Mouse (Mus musculus) midbrain, embryonic 14.5 days (tissue): ENCODE data around the gene Synpr. TPM values are rescaled to one million over a fixed set of nuclear protein-coding genes. Genes with fewer than 3 reads are reported as not detected.

Experiments used
- ATAC-seq: fragments of 200-750 bp; cut with Nextera tagmentation; 2 replicates; pipeline ENCODE4 v1.8.0; 2017; ENCODE audit warnings: moderate number of reproducible peaks, moderate library complexity; ENCODE audit not compliant: low FRiP score, low TSS enrichment
- DNase-seq: peaks from one replicate; pipeline ENCODE4 v3.0.0-alpha.2; 2015
- H3K27ac ChIP-seq: fragments of 300-500 bp; sonication (generic); replicated peaks from 2 replicates; pipeline ENCODE4 v1.5.1; 2014; ENCODE audit warnings: mild to moderate bottlenecking, low read depth, low read length, moderate library complexity
- H3K27me3 ChIP-seq: fragments of 300-500 bp; sonication (generic); 2 replicates; pipeline ENCODE4 v1.6.1; 2014; ENCODE audit warnings: low read length, control low read depth, mixed read lengths; ENCODE audit not compliant: control insufficient read depth, insufficient read depth
- H3K36me3 ChIP-seq: fragments of 300-500 bp; sonication (generic); 2 replicates; pipeline ENCODE4 v1.6.1; 2014; ENCODE audit warnings: low read length, control low read depth; ENCODE audit not compliant: control insufficient read depth, insufficient read depth
- H3K4me1 ChIP-seq: fragments of 300-500 bp; sonication (generic); 2 replicates; pipeline ENCODE4 v1.6.1; 2014; ENCODE audit warnings: mild to moderate bottlenecking, antibody characterized with exemption, low read length, control low read depth; ENCODE audit not compliant: control insufficient read depth, insufficient read depth
- H3K4me2 ChIP-seq: fragments of 300-500 bp; sonication (generic); 2 replicates; pipeline ENCODE4 v1.6.1; 2014; ENCODE audit warnings: mild to moderate bottlenecking, low read length, moderate library complexity
- H3K4me3 ChIP-seq: fragments of 300-500 bp; sonication (generic); replicated peaks from 2 replicates; pipeline ENCODE4 v1.5.1; 2014; ENCODE audit warnings: low read depth, low read length
- H3K9ac ChIP-seq: fragments of 300-500 bp; sonication (generic); replicated peaks from 2 replicates; pipeline ENCODE4 v1.6.1; 2014; ENCODE audit warnings: mild to moderate bottlenecking, low read length, moderate library complexity
- H3K9me3 ChIP-seq: fragments of 300-500 bp; sonication (generic); 2 replicates; pipeline ENCODE4 v1.6.1; 2016; ENCODE audit warnings: low read length, control low read depth, mixed read lengths; ENCODE audit not compliant: control insufficient read depth
- WGBS: fragments of 180-500 bp; shearing (Covaris S2); extraction: QIAGEN DNeasy Blood & Tissue Kit; methylation state at CpG from one replicate; pipeline ENCODE4 v1.1.7; 2014; 5-methylcytosine and 5-hydroxymethylcytosine counted together
- polyA plus RNA-seq: library from polyadenylated mRNA; unstranded; fragments of >200 nt; fragmentation: Nextera tagmentation; extraction: Ambion mirVana; gene quantifications from 2 replicates; pipeline ENCODE4 v1.2.1, GENCODE M21; 2014

Gene Synpr
- polyA plus RNA-seq, 1 experiment from 2014 or later, result 35.2 TPM

DNA sequence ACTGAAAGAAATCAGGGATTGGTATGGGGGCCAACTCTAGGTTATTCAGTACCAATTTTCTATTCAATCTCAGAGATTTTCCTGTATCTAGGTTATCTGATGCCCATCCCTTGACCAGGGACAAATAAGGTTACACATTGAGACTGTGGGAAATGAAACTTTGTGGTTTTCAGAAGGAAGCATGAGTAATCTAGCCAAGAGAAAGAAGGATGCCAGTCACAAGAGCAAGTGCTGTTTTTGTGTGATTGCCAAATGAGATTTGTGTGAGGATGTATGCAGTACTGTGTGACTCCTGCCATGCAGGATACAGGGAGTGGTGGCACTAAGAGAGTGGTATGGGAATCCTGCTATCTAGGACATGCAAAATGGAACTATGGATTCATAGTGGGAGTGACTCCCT lies 76.6 kb downstream of the Synpr start:
- Histone ChIP-seq H3K36me3 (no peaks in the 10 kb centered on the region), H3K4me1 (no peaks in the 10 kb centered on the region), H3K4me2 (no peak overlapping the region), H3K9ac (no peak overlapping the region), H3K9me3 (no peaks in the 10 kb centered on the region), H3K27ac (no peak overlapping the region), H3K27me3 (no peaks in the 10 kb centered on the region), H3K4me3 (no peak overlapping the region)
- no peak for ATAC-seq
- DNase-seq, result no peak

DNA sequence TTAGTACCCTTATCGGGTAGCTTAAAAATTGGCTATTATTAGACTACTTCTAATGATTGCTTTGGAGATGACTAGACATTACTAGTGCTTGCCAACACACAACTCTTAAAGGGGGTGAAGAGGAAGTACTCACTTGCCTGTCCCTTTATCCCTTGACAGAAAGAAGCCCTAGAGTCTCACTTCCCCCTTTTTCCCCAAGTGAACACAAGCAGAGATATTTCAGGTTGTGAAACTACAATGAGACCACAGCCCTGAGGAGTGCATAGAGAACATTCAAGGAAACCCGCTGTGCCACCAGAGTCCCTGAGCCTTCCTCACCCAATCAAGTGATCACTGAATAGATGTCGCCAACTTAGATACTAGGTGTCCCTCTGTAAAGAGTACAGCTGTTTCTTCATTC lies 77.1 kb downstream of the Synpr start:
- Histone ChIP-seq H3K9me3 (no peaks in the 10 kb centered on the region), H3K4me3 (no peak overlapping the region), H3K9ac (no peak overlapping the region), H3K4me2 (no peak overlapping the region), H3K27ac (no peak overlapping the region), H3K27me3 (no peaks in the 10 kb centered on the region), H3K4me1 (no peaks in the 10 kb centered on the region), H3K36me3 (no peaks in the 10 kb centered on the region)
- ATAC-seq (no peak), DNase-seq (no peak)
- 95% methylated on average over 3 of the region's 3 CpGs for WGBS

DNA sequence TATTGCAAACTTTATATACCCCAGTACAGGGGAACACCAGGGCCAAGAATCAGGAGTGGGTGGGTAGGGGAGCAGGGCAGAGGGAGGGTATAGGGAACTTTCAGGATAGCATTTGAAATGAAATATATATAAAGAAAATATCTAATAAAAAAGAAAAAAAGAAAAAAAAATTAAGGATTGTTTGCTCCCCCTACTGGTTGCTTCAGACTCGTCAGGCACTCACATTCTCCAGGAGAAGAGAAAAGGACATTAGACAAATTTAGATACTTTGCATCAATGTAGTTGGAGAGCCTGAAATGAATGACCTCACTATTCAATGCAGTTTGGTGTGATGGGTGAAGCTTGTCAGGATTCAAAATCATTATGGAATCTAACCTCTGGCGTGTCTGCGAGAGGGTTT lies 83.7 kb downstream of the Synpr start:
- no peak for DNase-seq
- Histone ChIP-seq H3K4me2 (no peak overlapping the region), H3K27ac (no peak overlapping the region), H3K36me3 (no peaks in the 10 kb centered on the region), H3K4me1 (no peaks in the 10 kb centered on the region), H3K9ac (no peak overlapping the region), H3K27me3 (no peaks in the 10 kb centered on the region), H3K4me3 (no peak overlapping the region), H3K9me3 (no peaks in the 10 kb centered on the region)
- ATAC-seq, result no peak
- 78% methylated on average over 3 of the region's 3 CpGs for WGBS

DNA sequence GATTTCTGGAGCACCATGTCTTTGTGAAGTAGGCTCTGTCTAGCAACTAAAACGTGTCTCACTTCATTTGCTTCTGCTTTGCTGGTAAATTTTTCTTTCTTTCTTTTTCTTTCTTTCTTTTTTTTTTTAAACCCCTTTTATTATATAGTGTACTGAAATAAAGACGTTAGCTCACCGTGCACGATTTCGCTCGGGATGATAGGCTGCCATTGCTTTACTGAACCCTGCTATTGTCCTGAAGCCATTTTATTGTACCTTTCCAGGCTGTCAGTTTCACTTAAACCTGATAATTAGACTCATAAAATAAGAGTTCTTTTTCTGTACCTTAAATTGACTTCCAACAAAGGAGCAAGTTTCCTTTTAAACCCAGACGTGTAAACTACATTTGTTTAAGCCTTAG lies 104.5 kb downstream of the Synpr start:
- no peaks in the 10 kb centered on the region for H3K36me3 ChIP-seq
- no peak overlapping the region for H3K4me3 ChIP-seq
- peak; percentile 2 for DNase-seq
- H3K9ac ChIP-seq, result no peak overlapping the region
- ATAC-seq, result no peak
- no peak overlapping the region for H3K27ac ChIP-seq
- H3K9me3 ChIP-seq, result no peaks in the 10 kb centered on the region
- no peaks in the 10 kb centered on the region for H3K27me3 ChIP-seq
- no peak overlapping the region for H3K4me2 ChIP-seq
- H3K4me1 ChIP-seq, result no peaks in the 10 kb centered on the region
- 45% methylated on average over 7 of the region's 7 CpGs for WGBS

DNA sequence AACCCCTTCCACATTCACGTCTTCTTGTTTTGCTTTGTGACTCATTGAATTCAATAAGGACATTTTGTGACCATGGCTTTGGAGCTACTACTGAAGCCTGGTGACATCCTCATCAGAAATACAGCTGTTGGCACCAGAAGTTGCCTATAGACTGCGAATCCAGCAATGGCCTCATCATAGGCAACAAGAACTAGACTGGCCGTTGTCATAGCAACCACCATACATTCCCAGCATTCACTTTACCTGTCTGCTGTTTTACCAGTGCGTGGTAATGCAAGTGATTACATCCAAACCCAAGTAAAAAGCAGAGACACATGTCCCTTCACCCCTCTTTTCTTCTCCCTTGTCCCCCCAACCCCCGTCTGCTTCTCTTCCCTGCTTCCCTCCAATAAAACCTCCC lies 105.4 kb downstream of the Synpr start:
- peak; percentile 52 for DNase-seq

DNA sequence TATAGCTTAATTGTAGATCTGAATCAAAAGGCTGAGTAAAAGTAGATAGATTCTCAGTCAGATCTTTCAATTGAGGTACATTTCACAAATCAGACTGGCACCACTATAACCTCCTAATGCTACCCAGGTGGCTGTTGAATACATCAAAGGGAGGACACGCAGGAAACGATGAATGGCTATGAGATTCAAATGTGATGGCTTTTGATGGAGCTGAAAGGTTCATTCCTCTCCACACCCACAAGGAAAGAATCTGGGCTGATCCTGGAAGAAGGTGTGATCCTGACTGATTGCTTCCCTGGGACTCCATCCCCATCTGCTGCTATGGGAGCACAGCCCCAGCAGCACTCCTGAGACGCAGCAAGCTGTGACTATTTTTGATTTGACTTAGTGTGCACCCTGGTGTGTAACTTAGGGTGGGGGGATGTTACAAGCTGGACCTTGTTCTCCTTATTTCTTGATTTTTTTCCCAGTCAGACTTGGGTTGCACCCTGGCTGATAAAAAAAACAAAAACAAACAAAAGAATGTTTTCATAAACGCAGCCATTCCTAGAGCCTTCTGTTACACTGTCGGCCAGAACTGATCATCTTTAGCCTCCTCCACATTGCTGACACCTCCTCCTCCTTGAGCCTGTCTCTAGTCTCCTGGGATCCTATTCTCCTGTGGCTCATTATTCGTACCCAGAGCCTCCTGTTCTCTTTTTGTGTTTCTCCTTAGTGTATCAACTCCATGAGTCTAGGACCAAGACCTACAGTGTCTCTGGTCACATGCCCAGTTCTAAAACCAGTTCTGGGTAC lies 114.8 kb downstream of the Synpr start:
- H3K4me2 ChIP-seq, result no peak overlapping the region
- no peaks in the 10 kb centered on the region for H3K36me3 ChIP-seq
- H3K27me3 ChIP-seq, result no peaks in the 10 kb centered on the region
- H3K9ac ChIP-seq, result no peak overlapping the region
- no peaks in the 10 kb centered on the region for H3K4me1 ChIP-seq
- H3K9me3 ChIP-seq, result no peaks in the 10 kb centered on the region
- H3K27ac ChIP-seq, result no peak overlapping the region
- ATAC-seq (no peak), DNase-seq (no peak)
- no peak overlapping the region for H3K4me3 ChIP-seq
- WGBS, result 55% methylated on average over 6 of the region's 6 CpGs

More for the DNA sequence above, 105.4 kb downstream of the Synpr start:
- no peak for ATAC-seq
- WGBS, result 77% methylated on average over 5 of the region's 5 CpGs
- Histone ChIP-seq H3K9ac (no peak overlapping the region), H3K4me1 (no peaks in the 10 kb centered on the region), H3K9me3 (no peaks in the 10 kb centered on the region), H3K27me3 (no peaks in the 10 kb centered on the region), H3K4me2 (no peak overlapping the region), H3K36me3 (no peaks in the 10 kb centered on the region), H3K27ac (no peak overlapping the region), H3K4me3 (no peak overlapping the region)

DNA sequence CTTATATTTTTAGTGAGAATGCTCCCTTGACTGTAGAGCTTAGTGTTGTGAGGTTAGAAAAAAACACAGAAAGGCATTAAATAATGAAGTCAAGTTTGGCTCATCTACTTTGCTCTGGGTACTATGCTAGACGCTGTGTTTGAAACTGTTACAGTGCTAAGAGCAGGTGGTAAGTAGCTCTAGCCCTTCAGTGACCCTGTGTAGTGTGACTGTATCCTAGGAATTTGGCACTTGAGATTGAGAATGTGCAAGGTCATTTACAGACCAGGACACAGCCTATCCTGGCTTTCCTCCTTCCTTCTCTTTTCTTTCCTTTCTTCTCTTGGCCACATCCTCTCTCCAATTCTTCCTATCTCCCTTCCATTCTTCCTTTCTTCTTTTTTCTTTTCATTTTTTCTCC lies 127.1 kb downstream of the Synpr start:
- no peak overlapping the region for H3K4me2 ChIP-seq
- WGBS, result 93% methylated on average over 1 of the region's 1 CpGs
- no peak overlapping the region for H3K27ac ChIP-seq
- H3K27me3 ChIP-seq, result no peaks in the 10 kb centered on the region
- H3K9ac ChIP-seq, result no peak overlapping the region
- H3K9me3 ChIP-seq, result no peaks in the 10 kb centered on the region
- no peak overlapping the region for H3K4me3 ChIP-seq
- H3K36me3 ChIP-seq, result no peaks in the 10 kb centered on the region
- no peak for DNase-seq
- ATAC-seq, result no peak
- no peaks in the 10 kb centered on the region for H3K4me1 ChIP-seq

DNA sequence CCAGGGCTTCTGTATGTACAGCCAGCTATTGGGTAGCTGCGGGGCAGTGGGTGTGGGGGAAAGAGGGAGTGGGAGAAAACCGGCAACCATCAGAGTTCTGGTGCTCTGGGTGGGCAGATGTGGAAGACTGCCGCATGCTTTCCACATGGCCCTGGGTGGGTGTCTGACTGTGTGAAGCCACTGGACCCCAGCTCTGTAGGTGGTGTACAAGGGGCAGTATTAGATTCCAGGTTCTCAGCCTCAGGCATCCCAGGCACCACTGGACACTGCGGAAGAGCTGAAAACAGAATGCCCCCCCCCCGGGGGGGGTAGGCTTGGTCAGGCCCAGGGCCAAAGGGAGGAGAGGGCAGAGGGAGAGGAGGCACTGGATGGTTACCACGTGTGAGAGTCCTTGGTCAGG lies 156.1 kb downstream of the Synpr start:
- no peak overlapping the region for H3K4me3 ChIP-seq
- no peak overlapping the region for H3K27ac ChIP-seq
- H3K36me3 ChIP-seq, result no peaks in the 10 kb centered on the region
- 82% methylated on average over 6 of the region's 6 CpGs for WGBS
- no peak overlapping the region for H3K4me2 ChIP-seq
- DNase-seq (no peak), ATAC-seq (peak; percentile 40; the same call in 1 of the 2 replicates)
- no peak overlapping the region for H3K9ac ChIP-seq
- no peaks in the 10 kb centered on the region for H3K9me3 ChIP-seq
- no peaks in the 10 kb centered on the region for H3K4me1 ChIP-seq
- no peaks in the 10 kb centered on the region for H3K27me3 ChIP-seq

DNA sequence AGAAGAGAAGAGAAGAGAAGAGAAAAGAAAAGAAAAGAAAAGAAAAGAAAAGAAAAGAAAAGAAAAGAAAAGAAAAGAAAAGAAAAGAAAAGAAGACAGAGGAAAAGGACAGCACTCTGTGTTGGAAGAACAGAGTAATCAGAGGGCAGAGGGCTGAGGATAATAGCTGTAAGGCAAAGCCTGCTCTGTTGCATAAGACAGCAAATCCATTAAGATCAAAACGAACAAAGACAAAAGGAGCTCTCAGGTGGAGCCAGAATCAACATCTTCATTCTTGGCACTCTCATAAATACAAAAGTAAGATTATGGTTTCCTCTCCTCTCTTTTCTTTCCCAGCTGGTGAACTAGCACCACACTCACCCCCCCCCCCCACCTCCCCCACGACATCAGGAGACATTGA lies 160.3 kb downstream of the Synpr start:
- Histone ChIP-seq H3K4me2 (no peak overlapping the region), H3K4me1 (no peaks in the 10 kb centered on the region), H3K4me3 (no peak overlapping the region), H3K27ac (no peak overlapping the region), H3K9me3 (no peaks in the 10 kb centered on the region), H3K36me3 (no peaks in the 10 kb centered on the region), H3K9ac (no peak overlapping the region), H3K27me3 (no peaks in the 10 kb centered on the region)
- WGBS, result 9% methylated on average over 2 of the region's 2 CpGs
- DNase-seq (no peak), ATAC-seq (no peak)
